Mouse (Mus musculus) CH12.LX (cell line): Measurements from ENCODE around the gene Slc6a20a. TPM values are rescaled to one million over a fixed set of nuclear protein-coding genes. Genes with fewer than 3 reads are reported as not detected.
"Not testable (repeated sequence)": the region's sequence is repeated elsewhere in the genome, so short reads cannot be mapped to it uniquely, and the experiment has no call there.

Experiments
- DNase-seq: peaks from one replicate; pipeline ENCODE4 v3.0.0-alpha.2; 2013; ENCODE audit errors: extremely low read depth
- H3K27ac ChIP-seq: 2 replicates; pipeline ENCODE4 v1.5.1; 2012; ENCODE audit warnings: low read depth, mild to moderate bottlenecking, control low read depth, moderate library complexity; ENCODE audit not compliant: insufficient read depth
- H3K27me3 ChIP-seq: replicated peaks from 2 replicates; pipeline ENCODE3; 2012; ENCODE audit warnings: inconsistent platforms
- H3K36me3 ChIP-seq, 2 experiments: replicated peaks in 1 of 2; 2 replicates each; pipeline versions ENCODE3 to v1.6.1; 2012; ENCODE audit warnings: inconsistent platforms in 1 of 2, low read length in 1 of 2, mild to moderate bottlenecking in 1 of 2, mixed read lengths in 1 of 2, moderate library complexity in 1 of 2; ENCODE audit not compliant: control insufficient read depth in 1 of 2, insufficient read depth in 1 of 2
- H3K4me1 ChIP-seq, 2 experiments: 2 replicates each; pipeline ENCODE4 v1.6.1; 2012; ENCODE audit warnings: inconsistent platforms in 1 of 2, moderate library complexity in 1 of 2; ENCODE audit not compliant: insufficient read depth in 2 of 2, control insufficient read depth in 1 of 2
- H3K4me2 ChIP-seq: 2 replicates; pipeline ENCODE4 v1.6.1; 2012; ENCODE audit warnings: low read depth, mild to moderate bottlenecking, control low read depth; ENCODE audit not compliant: poor library complexity, insufficient read depth, severe bottlenecking
- H3K4me3 ChIP-seq, 3 experiments: fragments of 150-350 bp in 1 of 3; sonication (generic) in 1 of 3; replicated peaks in 1 of 3; 2 replicates each; pipeline versions ENCODE3 to v1.5.1; 2011 to 2012; ENCODE audit warnings: low read depth in 2 of 3, low read length in 2 of 3, mild to moderate bottlenecking in 2 of 3, moderate library complexity in 2 of 3, control low read depth in 1 of 3, improper control_type of control experiment in 1 of 3, inconsistent platforms in 1 of 3, mixed read lengths in 1 of 3; ENCODE audit not compliant: poor library complexity in 1 of 3
- H3K79me2 ChIP-seq: replicated peaks from 2 replicates; pipeline ENCODE4 v1.6.1; 2012; ENCODE audit warnings: mild to moderate bottlenecking, moderate library complexity; ENCODE audit not compliant: control insufficient read depth, poor library complexity, insufficient read depth, severe bottlenecking; ENCODE audit errors: extremely low read depth
- H3K9ac ChIP-seq: 2 replicates; pipeline ENCODE4 v1.6.1; 2012; ENCODE audit warnings: low read depth, mild to moderate bottlenecking, control low read depth, moderate library complexity; ENCODE audit not compliant: insufficient read depth
- H3K9me3 ChIP-seq: replicated peaks from 2 replicates; pipeline ENCODE3; 2012; ENCODE audit warnings: low read length, inconsistent platforms, mixed read lengths
- CTCF ChIP-seq, 2 experiments: IDR thresholded peaks in 1 of 2; conservative IDR thresholded peaks in 1 of 2; 2 replicates each; pipeline ENCODE4 v1.5.1; 2011 to 2012; ENCODE audit warnings: low read depth in 2 of 2, low read length in 2 of 2, improper control_type of control experiment in 1 of 2, inconsistent platforms in 1 of 2, mild to moderate bottlenecking in 1 of 2, moderate library complexity in 1 of 2
- GABPA ChIP-seq: IDR thresholded peaks from 2 replicates; pipeline ENCODE4 v1.6.1; 2012; ENCODE audit warnings: low read depth, low read length, improper control_type of control experiment, inconsistent platforms; ENCODE audit not compliant: insufficient replicate concordance
- HCFC1 ChIP-seq: IDR thresholded peaks from 2 replicates; pipeline ENCODE4 v1.6.1; 2012; ENCODE audit warnings: low read depth, mild to moderate bottlenecking, inconsistent platforms, low read length, improper control_type of control experiment
- JUN ChIP-seq: IDR thresholded peaks from 2 replicates; pipeline ENCODE4 v1.6.1; 2011; ENCODE audit warnings: low read depth, mild to moderate bottlenecking, low read length, improper control_type of control experiment, moderate library complexity; ENCODE audit not compliant: insufficient read depth
- MAX ChIP-seq: IDR thresholded peaks from 2 replicates; pipeline ENCODE4 v1.6.1; 2011; ENCODE audit warnings: low read length, improper control_type of control experiment
- RAD21 ChIP-seq: IDR thresholded peaks from 2 replicates; pipeline ENCODE4 v1.6.1; 2011; ENCODE audit warnings: low read depth, mild to moderate bottlenecking, low read length, improper control_type of control experiment, moderate library complexity
- SMC3 ChIP-seq: IDR thresholded peaks from 2 replicates; pipeline ENCODE4 v1.6.1; 2011; ENCODE audit warnings: low read depth, low read length, improper control_type of control experiment
- ZC3H11A ChIP-seq: IDR thresholded peaks from 2 replicates; pipeline ENCODE4 v1.6.1; 2012; ENCODE audit warnings: low read depth, mild to moderate bottlenecking, inconsistent platforms, low read length, improper control_type of control experiment
- dilution Hi-C: fragments of 300-500 bp; cut with MboI; formaldehyde crosslinking; loops from 2 replicates; pipeline ENCODE4 v1.14.3; 2020; ENCODE audit warnings: low sequenced_read_pairs; ENCODE audit not compliant: extremely low pct_unique_long_range_greater_than_20kb, extremely low pct_ligation_motif_present
- in situ Hi-C: fragments of 300-500 bp; cut with MboI; formaldehyde crosslinking; loops from 3 replicates; pipeline ENCODE4 v1.14.3; 2019; ENCODE audit warnings: low sequenced_read_pairs, low pct_ligation_motif_present, low pct_unique_long_range_greater_than_20kb, mixed read lengths
- polyA plus RNA-seq: library from polyadenylated mRNA; unstranded; fragments of >175 nt; gene quantifications from 2 replicates; pipeline ENCODE4 v1.2.1, GENCODE M21; 2012; ENCODE audit warnings: low read depth; ENCODE audit not compliant: insufficient read length
- total RNA-seq, 2 experiments: library from RNA; depleted of rRNA; stranded (reverse); fragments of 300-350 nt in 1 of 2; fragments of >200 nt in 1 of 2; gene quantifications; 2 replicates each; pipeline ENCODE4 v1.2.3; 2012 to 2014

The Slc6a20a gene
- total and polyA plus RNA-seq, 3 experiments: not detected

- dilution Hi-C loops: no loop called here
- H3K4me3 ChIP-seq: no peak overlapping the region
- TF ChIP-seq MAX (no peak), GABPA (no peak), HCFC1 (no peak), RAD21 (peak; percentile 71), ZC3H11A (peak; percentile 26; the same call in 1 of the 2 replicates), SMC3 (peak; percentile 86), CTCF (conservative IDR thresholded peaks at IDR 0.05 in 1 of 2, IDR thresholded peaks at IDR 0.05 in 1 of 2; ENCODE audit: low read depth in 2 of 2, low read length in 2 of 2) (peak; percentile 49 to 82)
- TF ChIP-seq, all 38 proteins: peak for 4
- H3K36me3 ChIP-seq: no peaks in the 10 kb centered on the region
- no peak overlapping the region for H3K4me2 ChIP-seq
- no peak overlapping the region for H3K9ac ChIP-seq
- no peaks in the 10 kb centered on the region for H3K4me1 ChIP-seq
- H3K9me3 ChIP-seq: no peaks in the 10 kb centered on the region
- in situ Hi-C loops: loop anchor here (10.0 kb wide), 1 partner anchor 109 kb away; no protein-coding TSS in a partner anchor
- H3K27ac ChIP-seq: no peak overlapping the region
- peak; percentile 67 for DNase-seq
- H3K27me3 ChIP-seq: no peaks in the 10 kb centered on the region
- no peaks in the 10 kb centered on the region for H3K79me2 ChIP-seq
Observed at GRCm38 (mm10) chr9:123665645-123666044, 13.0 kb downstream of the Slc6a20a start.

GRCm38 (mm10) chr9:123659986-123660676 is 18.6 kb downstream of the Slc6a20a start:
- H3K4me2 ChIP-seq, H3K9me3 ChIP-seq, H3K79me2 ChIP-seq, H3K36me3 ChIP-seq, H3K4me1 ChIP-seq, H3K4me3 ChIP-seq, dilution Hi-C loops, H3K27ac ChIP-seq, DNase-seq, H3K27me3 ChIP-seq, H3K9ac ChIP-seq: not testable (repeated sequence)
- in situ Hi-C loops: loop anchor here (10.0 kb wide), 1 partner anchor 115 kb away; no protein-coding TSS in a partner anchor

- H3K4me1 ChIP-seq: no peaks in the 10 kb centered on the region
- H3K9me3 ChIP-seq: no peaks in the 10 kb centered on the region
- no peaks in the 10 kb centered on the region for H3K36me3 ChIP-seq
- no peak overlapping the region for H3K4me3 ChIP-seq
- in situ Hi-C loops: no loop called here
- TF ChIP-seq JUN (no peak), CTCF (conservative IDR thresholded peaks at IDR 0.05 in 1 of 2, IDR thresholded peaks at IDR 0.05 in 1 of 2; ENCODE audit: low read depth in 2 of 2, low read length in 2 of 2) (0 out of 4 replicates have a peak, but pooled peaks of 1 of the 2 experiments have one; percentile 16)
- TF ChIP-seq, all 38 proteins: peak for 1
- DNase-seq: no peak
- Histone ChIP-seq H3K79me2 (no peaks in the 10 kb centered on the region), H3K27ac (no peak overlapping the region), H3K27me3 (no peaks in the 10 kb centered on the region), H3K4me2 (no peak overlapping the region), H3K9ac (no peak overlapping the region)
- dilution Hi-C loops: no loop called here
Observed at GRCm38 (mm10) chr9:123658981-123659380, 19.7 kb downstream of the Slc6a20a start.
